Mouse (Mus musculus) intestine, embryonic 14.5 days (tissue): ENCODE measurements around the gene Cltc. TPM values are rescaled to one million over a fixed set of nuclear protein-coding genes. Genes with fewer than 3 reads are reported as not detected.
"Not testable (repeated sequence)": the region's sequence is repeated elsewhere in the genome, so short reads cannot be mapped to it uniquely, and the experiment has no call there.

Experiments
- ATAC-seq: fragments of 200-750 bp; cut with Nextera tagmentation; replicated peaks from 2 replicates; pipeline ENCODE4 v1.8.0; 2017; ENCODE audit warnings: low read depth, moderate number of reproducible peaks, moderate TSS enrichment, moderate library complexity; ENCODE audit not compliant: low FRiP score, low TSS enrichment
- DNase-seq: peaks from one replicate; pipeline ENCODE4 v3.0.0-alpha.2; 2018; ENCODE audit warnings: low spot score
- H3K27ac ChIP-seq: fragments of 300-500 bp; sonication (generic); 2 replicates; pipeline ENCODE4 v1.5.1; 2014; ENCODE audit warnings: low read depth, mild to moderate bottlenecking, control low read depth
- H3K27me3 ChIP-seq: fragments of 300-500 bp; sonication (generic); replicated peaks from 2 replicates; pipeline ENCODE4 v1.6.1; 2014; ENCODE audit warnings: low read length, control low read depth; ENCODE audit not compliant: control insufficient read depth, insufficient read depth
- H3K36me3 ChIP-seq: fragments of 300-500 bp; sonication (generic); 2 replicates; pipeline ENCODE4 v1.6.1; 2014; ENCODE audit warnings: low read length, control low read depth; ENCODE audit not compliant: control insufficient read depth, insufficient read depth
- H3K4me1 ChIP-seq: fragments of 300-500 bp; sonication (generic); replicated peaks from 2 replicates; pipeline ENCODE4 v1.6.1; 2014; ENCODE audit warnings: low read length, control low read depth, mixed read lengths; ENCODE audit not compliant: control insufficient read depth, insufficient read depth
- H3K4me2 ChIP-seq: fragments of 300-500 bp; sonication (generic); 2 replicates; pipeline ENCODE4 v1.6.1; 2014; ENCODE audit warnings: low read length
- H3K4me3 ChIP-seq: fragments of 300-500 bp; sonication (generic); 2 replicates; pipeline ENCODE4 v1.5.1; 2014; ENCODE audit warnings: low read depth, low read length, control low read depth, mixed read lengths
- H3K9ac ChIP-seq: fragments of 300-500 bp; sonication (generic); 2 replicates; pipeline ENCODE4 v1.6.1; 2014; ENCODE audit warnings: mild to moderate bottlenecking, low read length
- H3K9me3 ChIP-seq: fragments of 300-500 bp; sonication (generic); 2 replicates; pipeline ENCODE4 v1.6.1; 2016; ENCODE audit warnings: low read length, control low read depth; ENCODE audit not compliant: control insufficient read depth
- WGBS: fragments of 180-500 bp; shearing (Covaris S2); extraction: QIAGEN DNeasy Blood & Tissue Kit; methylation state at CpG from one replicate; pipeline ENCODE4 v1.1.7; 2014; 5-methylcytosine and 5-hydroxymethylcytosine counted together
- polyA plus RNA-seq: library from polyadenylated mRNA; unstranded; fragments of >200 nt; fragmentation: Nextera tagmentation; extraction: Ambion mirVana; gene quantifications from 2 replicates; pipeline ENCODE4 v1.2.1, GENCODE M21; 2014

Cltc gene
- 177 and 190 TPM in 2 replicates for polyA plus RNA-seq

- Histone ChIP-seq H3K4me3 (peak within 1 kb of the TSS; percentile 97), H3K4me1 (peaks cover 21% of the 10 kb centered on the region; the same call in 1 of the 2 replicates), H3K9ac (peak within 1 kb of the TSS; percentile 94), H3K4me2 (peak within 1 kb of the TSS; percentile 98), H3K36me3 (no peaks in the 10 kb centered on the region), H3K27me3 (no peaks in the 10 kb centered on the region), H3K27ac (peak within 1 kb of the TSS; percentile 97), H3K9me3 (no peaks in the 10 kb centered on the region)
- ATAC-seq (peak; percentile 94), DNase-seq (peak; percentile 98)
- under 1% methylated on average over 73 of the region's 73 CpGs for WGBS
These were observed at the start of gene Cltc for GRCm38 (mm10) chr11:86757480-86758371. TSS of gene Cltc (minus strand) at chr11:86757565.

GRCm38 (mm10) chr11:86807001-86807477 is 49.7 kb upstream of the Cltc start:
- peak; percentile 70 for ATAC-seq
- under 1% methylated on average over 25 of the region's 25 CpGs for WGBS
- Histone ChIP-seq H3K4me3 (peak overlapping the region; percentile 100), H3K27me3 (no peaks in the 10 kb centered on the region), H3K4me1 (0 out of 2 replicates have a peak, but pooled peaks cover 3% of the 10 kb centered on the region), H3K4me2 (peak overlapping the region; percentile 64), H3K36me3 (peaks cover 24% of the 10 kb centered on the region), H3K27ac (peak overlapping the region; percentile 76; the same call in 1 of the 2 replicates), H3K9me3 (no peaks in the 10 kb centered on the region), H3K9ac (peak overlapping the region; percentile 72)
- peak; percentile 80 for DNase-seq

GRCm38 (mm10) chr11:86794161-86794560 is 36.8 kb upstream of the Cltc start:
- 89% methylated on average over 1 of the region's 1 CpGs for WGBS

GRCm38 (mm10) chr11:86787436-86787835 is 30.1 kb upstream of the Cltc start:
- WGBS: 96% methylated on average over 5 of the region's 5 CpGs

More at GRCm38 (mm10) chr11:86794161-86794560, 36.8 kb upstream of the Cltc start:
- Histone ChIP-seq H3K9me3 (no peaks in the 10 kb centered on the region), H3K4me3 (no peak overlapping the region), H3K9ac (no peak overlapping the region), H3K36me3 (peaks cover 56% of the 10 kb centered on the region), H3K4me2 (no peak overlapping the region), H3K27me3 (no peaks in the 10 kb centered on the region), H3K4me1 (no peaks in the 10 kb centered on the region), H3K27ac (no peak overlapping the region)
- DNase-seq (no peak), ATAC-seq (no peak)

GRCm38 (mm10) chr11:86785767-86786166 is 28.4 kb upstream of the Cltc start:
- WGBS: 86% methylated on average over 2 of the region's 2 CpGs
- peaks cover 69% of the 10 kb centered on the region for H3K36me3 ChIP-seq

More at GRCm38 (mm10) chr11:86787436-86787835, 30.1 kb upstream of the Cltc start:
- H3K9ac ChIP-seq, ATAC-seq, H3K27ac ChIP-seq, H3K4me1 ChIP-seq, H3K4me2 ChIP-seq, DNase-seq, H3K4me3 ChIP-seq, H3K27me3 ChIP-seq, H3K9me3 ChIP-seq: not testable (repeated sequence)
- peaks cover 74% of the 10 kb centered on the region for H3K36me3 ChIP-seq

GRCm38 (mm10) chr11:86769884-86770283 is 12.5 kb upstream of the Cltc start:
- no peak for ATAC-seq
- H3K4me3 ChIP-seq: no peak overlapping the region
- peaks cover 47% of the 10 kb centered on the region for H3K36me3 ChIP-seq
- H3K27me3 ChIP-seq: no peaks in the 10 kb centered on the region
- WGBS: 87% methylated on average over 4 of the region's 4 CpGs
- H3K4me1 ChIP-seq: no peaks in the 10 kb centered on the region
- H3K4me2 ChIP-seq: no peak overlapping the region
- no peaks in the 10 kb centered on the region for H3K9me3 ChIP-seq
- no peak overlapping the region for H3K9ac ChIP-seq
- H3K27ac ChIP-seq: no peak overlapping the region
- no peak for DNase-seq

More at GRCm38 (mm10) chr11:86785767-86786166, 28.4 kb upstream of the Cltc start:
- Histone ChIP-seq H3K9me3 (no peaks in the 10 kb centered on the region), H3K9ac (no peak overlapping the region), H3K4me1 (no peaks in the 10 kb centered on the region), H3K27ac (no peak overlapping the region), H3K4me2 (no peak overlapping the region), H3K4me3 (no peak overlapping the region), H3K27me3 (no peaks in the 10 kb centered on the region)
- DNase-seq (no peak), ATAC-seq (no peak)

GRCm38 (mm10) chr11:86764501-86764900 is 7.1 kb upstream of the Cltc start:
- no peak for ATAC-seq
- no peak overlapping the region for H3K27ac ChIP-seq
- no peak overlapping the region for H3K4me2 ChIP-seq
- no peak overlapping the region for H3K4me3 ChIP-seq
- WGBS: 81% methylated on average over 2 of the region's 2 CpGs
- no peaks in the 10 kb centered on the region for H3K9me3 ChIP-seq
- no peaks in the 10 kb centered on the region for H3K4me1 ChIP-seq
- no peak for DNase-seq
- no peaks in the 10 kb centered on the region for H3K27me3 ChIP-seq
- no peak overlapping the region for H3K9ac ChIP-seq
- H3K36me3 ChIP-seq: peaks cover 11% of the 10 kb centered on the region; the same call in 1 of the 2 replicates

- not testable (repeated sequence) for H3K36me3 ChIP-seq, H3K9ac ChIP-seq, H3K27me3 ChIP-seq, H3K4me3 ChIP-seq, DNase-seq, H3K27ac ChIP-seq, H3K4me1 ChIP-seq, H3K9me3 ChIP-seq, ATAC-seq, H3K4me2 ChIP-seq
- 93% methylated on average over 11 of the region's 11 CpGs for WGBS
These were observed 5.8 kb upstream of the Cltc start for GRCm38 (mm10) chr11:86763127-86763526.
